Mouse (Mus musculus): ENCODE results near the gene Gm4907. TPM values are rescaled to one million over a fixed set of nuclear protein-coding genes. Genes with fewer than 3 reads are reported as not detected.
"Not testable (repeated sequence)": the region's sequence is repeated elsewhere in the genome, so short reads cannot be mapped to it uniquely, and the experiment has no call there.

The Gm4907 gene
- not detected for total RNA-seq (2021)

- DNase-seq; intact Hi-C loops (cut with DNase I): not testable (repeated sequence)
These were observed at the start of gene Gm4907 for GRCm38 (mm10) chrX:23882253-23882652. Gm4907 (plus strand) TSS chrX:23882553.

- intact Hi-C loops (cut with DNase I); DNase-seq: not testable (repeated sequence)
These were observed 48.6 kb upstream of the Gm4907 start for GRCm38 (mm10) chrX:23833784-23834183.

GRCm38 (mm10) chrX:23840921-23841320, 41.4 kb upstream of the Gm4907 start:
- no peak for DNase-seq
- intact Hi-C loops (cut with DNase I) = no loop called here

GRCm38 (mm10) chrX:23954161-23954560, 71.8 kb downstream of the Gm4907 start:
- intact Hi-C loops (cut with DNase I) = no loop called here

More at GRCm38 (mm10) chrX:23954161-23954560, 71.8 kb downstream of the Gm4907 start:
- no peak for DNase-seq

Other genes with a start within 250 kb of the Gm4907 start
- 10 to 100 TPM in 1 of 2 experiments, 1 to 10 TPM in 1; 8.2 to 10.4 TPM for gene Wdr44, start 189.5 kb upstream of the Gm4907 start, total RNA-seq (2021)
- not detected for gene Gm4985, start 76.4 kb downstream of the Gm4907 start, total RNA-seq (2021)

Data from heart, postnatal 36 days (tissue).